Mouse (Mus musculus) kidney, embryonic 15.5 days (tissue): Measurements from ENCODE around the gene Ldb3. TPM values are rescaled to one million over a fixed set of nuclear protein-coding genes. Genes with fewer than 3 reads are reported as not detected.

Experiments
- ATAC-seq: fragments of 200-750 bp; cut with Nextera tagmentation; replicated peaks from 2 replicates; pipeline ENCODE4 v1.8.0; 2017; ENCODE audit warnings: moderate TSS enrichment; ENCODE audit not compliant: low FRiP score
- H3K27ac ChIP-seq: fragments of 300-500 bp; sonication (generic); 2 replicates; pipeline ENCODE4 v1.5.1; 2015; ENCODE audit warnings: mild to moderate bottlenecking, inconsistent platforms
- H3K27me3 ChIP-seq: fragments of 300-500 bp; sonication (generic); 2 replicates; pipeline ENCODE4 v1.6.1; 2015; ENCODE audit warnings: inconsistent platforms
- H3K36me3 ChIP-seq: fragments of 300-500 bp; sonication (generic); 2 replicates; pipeline ENCODE4 v1.6.1; 2015; ENCODE audit warnings: inconsistent platforms
- H3K4me1 ChIP-seq: fragments of 300-500 bp; sonication (generic); 2 replicates; pipeline ENCODE4 v1.6.1; 2015; ENCODE audit warnings: inconsistent platforms
- H3K4me2 ChIP-seq: fragments of 300-500 bp; sonication (generic); 2 replicates; pipeline ENCODE4 v1.6.1; 2015; ENCODE audit warnings: moderate library complexity, mild to moderate bottlenecking, inconsistent platforms
- H3K4me3 ChIP-seq: fragments of 300-500 bp; sonication (generic); replicated peaks from 2 replicates; pipeline ENCODE4 v1.5.1; 2015; ENCODE audit warnings: mild to moderate bottlenecking, inconsistent platforms
- H3K9ac ChIP-seq: fragments of 300-500 bp; sonication (generic); 2 replicates; pipeline ENCODE4 v1.6.1; 2015; ENCODE audit warnings: mild to moderate bottlenecking, inconsistent platforms
- H3K9me3 ChIP-seq: fragments of 300-500 bp; sonication (generic); replicated peaks from 2 replicates; pipeline ENCODE4 v1.6.1; 2016; ENCODE audit warnings: inconsistent platforms
- WGBS: fragments of 180-500 bp; shearing (Covaris S2); methylation state at CpG from one replicate; pipeline ENCODE4 v1.1.7; 2015; ENCODE audit warnings: mixed read lengths; 5-methylcytosine and 5-hydroxymethylcytosine counted together
- polyA plus RNA-seq: library from polyadenylated mRNA; unstranded; fragments of >200 nt; fragmentation: Nextera tagmentation; extraction: Ambion mirVana; gene quantifications from 2 replicates; pipeline ENCODE4 v1.2.1, GENCODE M21; 2015

Gene Ldb3
- polyA plus RNA-seq, 1 experiment from 2014 or later, result 3.7 TPM

GRCm38 (mm10) chr14:34516960-34517577, 71.4 kb downstream of the Ldb3 start:
- H3K27me3 ChIP-seq, result peaks cover 32% of the 10 kb centered on the region
- H3K27ac ChIP-seq, result no peak overlapping the region
- H3K36me3 ChIP-seq, result no peaks in the 10 kb centered on the region
- no peaks in the 10 kb centered on the region for H3K4me1 ChIP-seq
- WGBS, result 72% methylated on average over 10 of the region's 10 CpGs
- no peak overlapping the region for H3K4me2 ChIP-seq
- no peak overlapping the region for H3K9ac ChIP-seq
- H3K4me3 ChIP-seq, result no peak overlapping the region
- H3K9me3 ChIP-seq, result no peaks in the 10 kb centered on the region
- ATAC-seq, result no peak

GRCm38 (mm10) chr14:34515860-34516259, 72.6 kb downstream of the Ldb3 start:
- ATAC-seq, result no peak
- Histone ChIP-seq H3K27ac (no peak overlapping the region), H3K4me3 (no peak overlapping the region), H3K9me3 (no peaks in the 10 kb centered on the region), H3K4me2 (no peak overlapping the region), H3K9ac (no peak overlapping the region), H3K36me3 (no peaks in the 10 kb centered on the region), H3K4me1 (no peaks in the 10 kb centered on the region), H3K27me3 (peaks cover 32% of the 10 kb centered on the region)
- WGBS, result 81% methylated on average over 5 of the region's 5 CpGs

GRCm38 (mm10) chr14:34514120-34514519, 74.4 kb downstream of the Ldb3 start:
- H3K9ac ChIP-seq, result no peak overlapping the region
- no peaks in the 10 kb centered on the region for H3K9me3 ChIP-seq
- H3K27me3 ChIP-seq, result peaks cover 32% of the 10 kb centered on the region
- no peak for ATAC-seq
- 43% methylated on average over 6 of the region's 6 CpGs for WGBS
- H3K27ac ChIP-seq, result no peak overlapping the region
- no peaks in the 10 kb centered on the region for H3K36me3 ChIP-seq
- peaks cover under 1% of the 10 kb centered on the region; the same call in 1 of the 2 replicates for H3K4me1 ChIP-seq
- no peak overlapping the region for H3K4me3 ChIP-seq
- H3K4me2 ChIP-seq, result no peak overlapping the region

GRCm38 (mm10) chr14:34512602-34513001, 75.9 kb downstream of the Ldb3 start:
- Histone ChIP-seq H3K9me3 (no peaks in the 10 kb centered on the region), H3K4me2 (no peak overlapping the region), H3K4me3 (no peak overlapping the region), H3K27ac (no peak overlapping the region), H3K36me3 (no peaks in the 10 kb centered on the region), H3K9ac (no peak overlapping the region), H3K4me1 (peaks cover 7% of the 10 kb centered on the region; the same call in 1 of the 2 replicates), H3K27me3 (peaks cover 24% of the 10 kb centered on the region)
- WGBS, result 77% methylated on average over 4 of the region's 4 CpGs
- no peak for ATAC-seq

GRCm38 (mm10) chr14:34511901-34512300, 76.6 kb downstream of the Ldb3 start:
- Histone ChIP-seq H3K9me3 (no peaks in the 10 kb centered on the region), H3K27ac (no peak overlapping the region), H3K27me3 (peaks cover 23% of the 10 kb centered on the region), H3K4me2 (no peak overlapping the region), H3K9ac (no peak overlapping the region), H3K4me1 (peaks cover 7% of the 10 kb centered on the region; the same call in 1 of the 2 replicates), H3K36me3 (no peaks in the 10 kb centered on the region), H3K4me3 (no peak overlapping the region)
- ATAC-seq, result no peak
- WGBS, result 69% methylated on average over 11 of the region's 11 CpGs

GRCm38 (mm10) chr14:34508842-34509439, 79.5 kb downstream of the Ldb3 start:
- H3K27ac ChIP-seq, result no peak overlapping the region
- no peak overlapping the region for H3K9ac ChIP-seq
- WGBS, result 33% methylated on average over 7 of the region's 7 CpGs
- ATAC-seq, result peak; percentile 26; the same call in 1 of the 2 replicates
- no peaks in the 10 kb centered on the region for H3K9me3 ChIP-seq
- H3K36me3 ChIP-seq, result no peaks in the 10 kb centered on the region
- peaks cover 13% of the 10 kb centered on the region for H3K27me3 ChIP-seq
- H3K4me1 ChIP-seq, result peaks cover 7% of the 10 kb centered on the region; the same call in 1 of the 2 replicates
- no peak overlapping the region for H3K4me2 ChIP-seq
- no peak overlapping the region for H3K4me3 ChIP-seq

GRCm38 (mm10) chr14:34508187-34508840, 80.2 kb downstream of the Ldb3 start:
- no peak for ATAC-seq
- Histone ChIP-seq H3K27ac (no peak overlapping the region), H3K36me3 (no peaks in the 10 kb centered on the region), H3K4me1 (peaks cover 10% of the 10 kb centered on the region), H3K4me3 (no peak overlapping the region), H3K27me3 (peaks cover 12% of the 10 kb centered on the region), H3K9ac (no peak overlapping the region), H3K4me2 (no peak overlapping the region), H3K9me3 (no peaks in the 10 kb centered on the region)
- WGBS, result 35% methylated on average over 4 of the region's 4 CpGs

- H3K27ac ChIP-seq, result no peak overlapping the region
- ATAC-seq, result no peak
Measured at GRCm38 (mm10) chr14:34505309-34505708, 83.2 kb downstream of the Ldb3 start.

GRCm38 (mm10) chr14:34504377-34504776, 84.1 kb downstream of the Ldb3 start:
- Histone ChIP-seq H3K4me2 (no peak overlapping the region), H3K27ac (no peak overlapping the region), H3K4me1 (peaks cover 21% of the 10 kb centered on the region), H3K4me3 (no peak overlapping the region), H3K27me3 (peaks cover 7% of the 10 kb centered on the region; the same call in 1 of the 2 replicates), H3K36me3 (no peaks in the 10 kb centered on the region), H3K9me3 (no peaks in the 10 kb centered on the region), H3K9ac (no peak overlapping the region)
- ATAC-seq, result no peak
- WGBS, result 88% methylated on average over 5 of the region's 5 CpGs

More at GRCm38 (mm10) chr14:34505309-34505708, 83.2 kb downstream of the Ldb3 start:
- Histone ChIP-seq H3K36me3 (no peaks in the 10 kb centered on the region), H3K4me3 (no peak overlapping the region), H3K9ac (no peak overlapping the region), H3K27me3 (peaks cover 7% of the 10 kb centered on the region; the same call in 1 of the 2 replicates), H3K9me3 (no peaks in the 10 kb centered on the region), H3K4me2 (no peak overlapping the region), H3K4me1 (peaks cover 12% of the 10 kb centered on the region)
- 71% methylated on average over 7 of the region's 7 CpGs for WGBS

GRCm38 (mm10) chr14:34503759-34504158, 84.7 kb downstream of the Ldb3 start:
- WGBS, result 62% methylated on average over 6 of the region's 6 CpGs
- Histone ChIP-seq H3K36me3 (no peaks in the 10 kb centered on the region), H3K27ac (0 out of 2 replicates have a peak overlapping the region, but pooled peaks have one; percentile 98), H3K4me1 (peaks cover 22% of the 10 kb centered on the region), H3K9ac (no peak overlapping the region; the same call in 1 of the 2 replicates), H3K4me2 (peak overlapping the region; percentile 68), H3K27me3 (peaks cover 7% of the 10 kb centered on the region; the same call in 1 of the 2 replicates), H3K9me3 (no peaks in the 10 kb centered on the region), H3K4me3 (peak overlapping the region; percentile 93; the same call in 1 of the 2 replicates)
- ATAC-seq, result no peak

- H3K4me3 ChIP-seq, result peak within 1 kb of the TSS; percentile 93
- peak within 1 kb of the TSS; percentile 68 for H3K4me2 ChIP-seq
- H3K27ac ChIP-seq, result peak within 1 kb of the TSS; percentile 98
- 8% methylated on average over 15 of the region's 15 CpGs for WGBS
- H3K9me3 ChIP-seq, result no peaks in the 10 kb centered on the region
- H3K9ac ChIP-seq, result peak within 1 kb of the TSS; percentile 93
- H3K4me1 ChIP-seq, result peaks cover 24% of the 10 kb centered on the region
- H3K27me3 ChIP-seq, result peaks cover 6% of the 10 kb centered on the region; the same call in 1 of the 2 replicates
- H3K36me3 ChIP-seq, result no peaks in the 10 kb centered on the region
- ATAC-seq, result peak; percentile 61; the same call in 1 of the 2 replicates
Measured at GRCm38 (mm10) chr14:34503325-34503647, 85.2 kb downstream of the Ldb3 start, which contains the start of gene Bmpr1a. Gene Bmpr1a (minus strand): TSS chr14:34503341.
